Comparison of ENCODE assay signal across 9 mouse cellular contexts in the genomic region with DNA sequence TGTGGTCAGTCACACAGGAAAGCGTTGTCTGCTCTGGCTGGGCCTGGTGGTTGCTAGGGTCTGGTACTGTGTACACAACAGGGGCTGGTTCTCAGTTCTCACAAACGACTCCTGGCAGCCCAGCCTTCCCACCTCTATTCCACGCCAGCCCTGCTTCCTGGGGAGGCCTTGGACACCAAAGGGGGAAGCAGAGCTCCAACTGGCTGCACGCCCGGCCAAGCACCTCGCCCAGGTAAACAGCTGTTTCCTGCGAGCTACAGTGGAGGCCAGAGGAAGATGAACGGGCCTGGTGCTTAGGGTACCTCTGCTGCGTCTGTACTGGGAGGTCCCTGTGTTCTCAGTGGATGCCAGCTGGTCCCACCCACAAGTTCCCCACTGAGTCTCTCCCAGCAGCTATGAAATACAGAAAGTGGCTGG. TPM values are rescaled to one million over a fixed set of nuclear protein-coding genes. Genes with fewer than 3 reads are reported as not detected.
DNase-seq lines count a peak whose midpoint lies in the region; ATAC-seq and TF ChIP-seq lines count a peak whose summit lies in the region.
"Had no signal": no experiment of that assay in that cellular context is flagged by ENCODE, and none has a peak within 500 bp of the region (broad histone marks: within the 10 kb centered on the region; RNA-seq: fewer than 3 reads in every experiment).

No protein-coding gene starts in this region.

- TF ChIP-seq CTCF in lung, embryonic 14.5 days (IDR thresholded peaks at IDR 0.05; ENCODE audit: low read depth): no peak

- H3K9ac ChIP-seq in embryonic facial prominence, embryonic 11.5 days (replicated peaks; ENCODE audit: low read length): 0 out of 2 replicates have a peak overlapping the region, but pooled peaks have one; percentile 7
- peak overlapping the region; percentile 10 for H3K9ac ChIP-seq in hindbrain, embryonic 14.5 days
- no peak overlapping the region for H3K9ac ChIP-seq in lung, embryonic 14.5 days
- no peak overlapping the region for H3K9ac ChIP-seq in stomach, embryonic 15.5 days

- H3K4me1 ChIP-seq in embryonic facial prominence, embryonic 11.5 days (ENCODE audit: control insufficient read depth, insufficient read depth, low read length): 0 out of 2 replicates have a peak, but pooled peaks cover 5% of the 10 kb centered on the region
- peaks cover 20% of the 10 kb centered on the region for H3K4me1 ChIP-seq in hindbrain, embryonic 14.5 days (replicated peaks; ENCODE audit: control insufficient read depth, insufficient read depth, low read length)
- peaks cover 6% of the 10 kb centered on the region for H3K4me1 ChIP-seq in lung, embryonic 14.5 days (ENCODE audit: insufficient read depth)
- H3K4me1 ChIP-seq in stomach, embryonic 15.5 days: peaks cover 52% of the 10 kb centered on the region

- no peaks in the 10 kb centered on the region for H3K9me3 ChIP-seq in embryonic facial prominence, embryonic 11.5 days (replicated peaks; ENCODE audit: control insufficient read depth, low read length)
- H3K9me3 ChIP-seq in hindbrain, embryonic 14.5 days (ENCODE audit: control insufficient read depth, low read length): no peaks in the 10 kb centered on the region
- no peaks in the 10 kb centered on the region for H3K9me3 ChIP-seq in lung, embryonic 14.5 days (ENCODE audit: low read depth, low read length)
- H3K9me3 ChIP-seq in stomach, embryonic 15.5 days: no peaks in the 10 kb centered on the region

- ATAC-seq in embryonic facial prominence, embryonic 11.5 days (replicated peaks; ENCODE audit: insufficient number of reproducible peaks, low FRiP score, low TSS enrichment, low read depth): no peak
- ATAC-seq in hindbrain, embryonic 14.5 days (ENCODE audit: low FRiP score): no peak
- peak; percentile 57; the same call in 1 of the 2 replicates for ATAC-seq in lung, embryonic 14.5 days (ENCODE audit: insufficient read depth)
- ATAC-seq in stomach, embryonic 15.5 days (ENCODE audit: insufficient read depth, low FRiP score, low read depth): peak; percentile 32

- no peaks in the 10 kb centered on the region for H3K27me3 ChIP-seq in embryonic facial prominence, embryonic 11.5 days (ENCODE audit: control insufficient read depth, insufficient read depth, low read length)
- H3K27me3 ChIP-seq in hindbrain, embryonic 14.5 days (ENCODE audit: control insufficient read depth, insufficient read depth, low read length): no peaks in the 10 kb centered on the region
- no peaks in the 10 kb centered on the region for H3K27me3 ChIP-seq in lung, embryonic 14.5 days (ENCODE audit: insufficient read depth, low read length)
- no peaks in the 10 kb centered on the region for H3K27me3 ChIP-seq in stomach, embryonic 15.5 days (replicated peaks)
- H3K27me3 ChIP-seq: megakaryocyte, embryonic 14.5 days had no signal

- H3K27ac ChIP-seq in embryonic facial prominence, embryonic 11.5 days (replicated peaks; ENCODE audit: low read depth, low read length): no peak overlapping the region
- peak overlapping the region; percentile 77 for H3K27ac ChIP-seq in hindbrain, embryonic 14.5 days
- peak overlapping the region; percentile 71 for H3K27ac ChIP-seq in lung, embryonic 14.5 days (ENCODE audit: low read depth)
- peak overlapping the region; percentile 88 for H3K27ac ChIP-seq in stomach, embryonic 15.5 days

- DNase-seq in gastrocnemius, postnatal 25 days: peak; percentile 45
- DNase-seq in gastrocnemius, adult 18-20 months (ENCODE audit: low spot score): no peak
- no peak for DNase-seq in embryonic facial prominence, embryonic 11.5 days (ENCODE audit: low spot score)
- no peak for DNase-seq in hindbrain, embryonic 14.5 days (ENCODE audit: low spot score)
- DNase-seq in lung, embryonic 14.5 days: peak; percentile 51
- DNase-seq in spleen, postnatal 36 days (ENCODE audit: low spot score in 2 of 2): no peak
- DNase-seq in embryo, embryonic 10.5 days (ENCODE audit: low spot score): no peak

- H3K4me2 ChIP-seq in embryonic facial prominence, embryonic 11.5 days (ENCODE audit: low read depth, low read length): no peak overlapping the region
- no peak overlapping the region for H3K4me2 ChIP-seq in hindbrain, embryonic 14.5 days (replicated peaks)
- H3K4me2 ChIP-seq in lung, embryonic 14.5 days: no peak overlapping the region; the same call in 1 of the 2 replicates
- H3K4me2 ChIP-seq in stomach, embryonic 15.5 days: peak overlapping the region; percentile 17; the same call in 1 of the 2 replicates

- 68% methylated on average over 9 of the region's 9 CpGs for WGBS in embryonic facial prominence, embryonic 11.5 days
- WGBS in hindbrain, embryonic 14.5 days: 58% methylated on average over 9 of the region's 9 CpGs
- 25% methylated on average over 9 of the region's 9 CpGs for WGBS in lung, embryonic 14.5 days
- 29% methylated on average over 9 of the region's 9 CpGs for WGBS in stomach, embryonic 15.5 days

- no peak overlapping the region for H3K4me3 ChIP-seq in embryonic facial prominence, embryonic 11.5 days (ENCODE audit: low read depth, low read length)
- no peak overlapping the region for H3K4me3 ChIP-seq in hindbrain, embryonic 14.5 days (replicated peaks; ENCODE audit: low read length)
- no peak overlapping the region for H3K4me3 ChIP-seq in lung, embryonic 14.5 days (ENCODE audit: low read depth, low read length)
- H3K4me3 ChIP-seq in stomach, embryonic 15.5 days (replicated peaks): no peak overlapping the region
- H3K4me3 ChIP-seq: megakaryocyte, embryonic 14.5 days had no signal

- no peaks in the 10 kb centered on the region for H3K36me3 ChIP-seq in embryonic facial prominence, embryonic 11.5 days (replicated peaks; ENCODE audit: control insufficient read depth, insufficient read depth, low read depth, low read length)
- H3K36me3 ChIP-seq in hindbrain, embryonic 14.5 days (replicated peaks; ENCODE audit: control insufficient read depth, insufficient read depth): peaks cover 8% of the 10 kb centered on the region
- H3K36me3 ChIP-seq in lung, embryonic 14.5 days (ENCODE audit: insufficient read depth): 0 out of 2 replicates have a peak, but pooled peaks cover 6% of the 10 kb centered on the region
- H3K36me3 ChIP-seq in stomach, embryonic 15.5 days: peaks cover 8% of the 10 kb centered on the region; the same call in 1 of the 2 replicates

RNA-seq across cellular contexts. Expression of gene Crtc1, which starts 29.9 kb away (rescaled TPM):
- total RNA-seq in gastrocnemius, postnatal 25 days (2021): 1 to 10 TPM; 6.1 to 6.4 TPM
- 1 to 10 TPM; 7.7 to 8.4 TPM for total RNA-seq in gastrocnemius, adult 18-20 months (2021)
- 10.2 and 11.8 TPM in 2 replicates for polyA plus RNA-seq in embryonic facial prominence, embryonic 11.5 days (2014; fragmentation: Nextera tagmentation; extraction: Ambion mirVana)
- 48.1 and 53.9 TPM in 2 replicates for polyA plus RNA-seq in hindbrain, embryonic 14.5 days (2014; fragmentation: Nextera tagmentation; extraction: Ambion mirVana)
- polyA plus RNA-seq in lung, embryonic 14.5 days (2014; fragmentation: Nextera tagmentation; extraction: Ambion mirVana): 15.5 and 21.8 TPM in 2 replicates
- 15.4 and 18.8 TPM in 2 replicates for polyA plus RNA-seq in stomach, embryonic 15.5 days (2015; fragmentation: Nextera tagmentation; extraction: Ambion mirVana)

RNA-seq across cellular contexts. Expression of gene Comp, which starts 36.1 kb away (rescaled TPM):
- 10 to 100 TPM in 1 of 2 experiments, 1 to 10 TPM in 1; 5.9 to 14.7 TPM for total RNA-seq in gastrocnemius, postnatal 25 days (2021)
- total RNA-seq in gastrocnemius, adult 18-20 months (2021): 10 to 100 TPM in 1 of 2 experiments, 1 to 10 TPM in 1; 6.9 to 14.9 TPM
- 0.17 TPM in 1 of 2 replicates, not detected in the other for polyA plus RNA-seq in embryonic facial prominence, embryonic 11.5 days (2014; fragmentation: Nextera tagmentation; extraction: Ambion mirVana)
- polyA plus RNA-seq in hindbrain, embryonic 14.5 days (2014; fragmentation: Nextera tagmentation; extraction: Ambion mirVana): 0.10 and 0.27 TPM in 2 replicates
- polyA plus RNA-seq in lung, embryonic 14.5 days (2014; fragmentation: Nextera tagmentation; extraction: Ambion mirVana): 0.43 and 0.53 TPM in 2 replicates
- 0.22 and 0.28 TPM in 2 replicates for polyA plus RNA-seq in stomach, embryonic 15.5 days (2015; fragmentation: Nextera tagmentation; extraction: Ambion mirVana)

RNA-seq across cellular contexts. Expression of gene Upf1, which starts 56.4 kb away (rescaled TPM):
- total RNA-seq in gastrocnemius, postnatal 25 days (2021): 10 to 100 TPM; 28.9 to 29.5 TPM
- 10 to 100 TPM; 29.8 to 31.1 TPM for total RNA-seq in gastrocnemius, adult 18-20 months (2021)
- 20.4 and 21.0 TPM in 2 replicates for polyA plus RNA-seq in embryonic facial prominence, embryonic 11.5 days (2014; fragmentation: Nextera tagmentation; extraction: Ambion mirVana)
- 17.3 and 17.9 TPM in 2 replicates for polyA plus RNA-seq in hindbrain, embryonic 14.5 days (2014; fragmentation: Nextera tagmentation; extraction: Ambion mirVana)
- polyA plus RNA-seq in lung, embryonic 14.5 days (2014; fragmentation: Nextera tagmentation; extraction: Ambion mirVana): 23.3 and 27.2 TPM in 2 replicates
- polyA plus RNA-seq in stomach, embryonic 15.5 days (2015; fragmentation: Nextera tagmentation; extraction: Ambion mirVana): 16.1 and 17.5 TPM in 2 replicates

Comparison
In these comparisons a context has a peak if more than half of its experiments do, and no peak if none do; other contexts are left out.
1. DNase-seq: peak in gastrocnemius, postnatal 25 days (single experiment) and lung, embryonic 14.5 days (single experiment); none in gastrocnemius, adult 18-20 months (single experiment), embryonic facial prominence, embryonic 11.5 days (single experiment), hindbrain, embryonic 14.5 days (single experiment), spleen, postnatal 36 days (0 of 2) and embryo, embryonic 10.5 days (single experiment).
2. ATAC-seq: peak in lung, embryonic 14.5 days (single experiment) and stomach, embryonic 15.5 days (single experiment); none in embryonic facial prominence, embryonic 11.5 days (single experiment) and hindbrain, embryonic 14.5 days (single experiment).
3. H3K9ac ChIP-seq: peak in embryonic facial prominence, embryonic 11.5 days (single experiment) and hindbrain, embryonic 14.5 days (single experiment); none in lung, embryonic 14.5 days (single experiment) and stomach, embryonic 15.5 days (single experiment).